Mouse (Mus musculus) limb, embryonic 11.5 days (tissue): ENCODE results near the gene Snx15. TPM values are rescaled to one million over a fixed set of nuclear protein-coding genes. Genes with fewer than 3 reads are reported as not detected.
A peak's percentile ranks its signal among the peaks of the same experiment; 100 is the strongest.

ENCODE experiments used
- ATAC-seq: fragments of 200-750 bp; cut with Nextera tagmentation; 2 replicates; pipeline ENCODE4 v1.8.0; 2017; ENCODE audit warnings: low read depth; ENCODE audit not compliant: insufficient number of reproducible peaks, low FRiP score, low TSS enrichment
- DNase-seq: peaks from one replicate; pipeline ENCODE4 v3.0.0-alpha.2; 2015; ENCODE audit warnings: low spot score
- H3K27ac ChIP-seq: fragments of 300-500 bp; sonication (generic); replicated peaks from 2 replicates; pipeline ENCODE4 v1.5.1; 2014; ENCODE audit warnings: low read depth, mild to moderate bottlenecking, low read length
- H3K27me3 ChIP-seq: fragments of 300-500 bp; sonication (generic); 2 replicates; pipeline ENCODE4 v1.6.1; 2014; ENCODE audit warnings: mild to moderate bottlenecking, low read length, mixed read lengths; ENCODE audit not compliant: control insufficient read depth, insufficient read depth
- H3K36me3 ChIP-seq: fragments of 300-500 bp; sonication (generic); 2 replicates; pipeline ENCODE4 v1.6.1; 2014; ENCODE audit warnings: mild to moderate bottlenecking, low read length, moderate library complexity, mixed read lengths; ENCODE audit not compliant: control insufficient read depth, insufficient read depth
- H3K4me1 ChIP-seq: fragments of 300-500 bp; sonication (generic); 2 replicates; pipeline ENCODE4 v1.6.1; 2014; ENCODE audit warnings: low read length, mixed read lengths; ENCODE audit not compliant: control insufficient read depth, insufficient read depth
- H3K4me2 ChIP-seq: fragments of 300-500 bp; sonication (generic); 2 replicates; pipeline ENCODE4 v1.6.1; 2014; ENCODE audit warnings: low read depth, mild to moderate bottlenecking, moderate library complexity; ENCODE audit not compliant: severe bottlenecking
- H3K4me3 ChIP-seq: fragments of 300-500 bp; sonication (generic); 2 replicates; pipeline ENCODE4 v1.5.1; 2014; ENCODE audit warnings: low read depth, low read length
- H3K9ac ChIP-seq: fragments of 300-500 bp; sonication (generic); 2 replicates; pipeline ENCODE4 v1.6.1; 2014; ENCODE audit warnings: mild to moderate bottlenecking, low read length
- H3K9me3 ChIP-seq: fragments of 300-500 bp; sonication (generic); 2 replicates; pipeline ENCODE4 v1.6.1; 2016; ENCODE audit warnings: low read length; ENCODE audit not compliant: control insufficient read depth
- WGBS: fragments of 180-500 bp; shearing (Covaris S2); extraction: QIAGEN DNeasy Blood & Tissue Kit; methylation state at CpG from one replicate; pipeline ENCODE4 v1.1.7; 2014; 5-methylcytosine and 5-hydroxymethylcytosine counted together
- polyA plus RNA-seq: library from polyadenylated mRNA; unstranded; fragments of >200 nt; fragmentation: Nextera tagmentation; extraction: Ambion mirVana; gene quantifications from 2 replicates; pipeline ENCODE4 v1.2.1, GENCODE M21; 2014

The Snx15 gene
- polyA plus RNA-seq, 1 experiment from 2014 or later, result 27.1 TPM

GRCm38 (mm10) chr19:6117346-6117985 lies 10.6 kb downstream of the Snx15 start:
- Histone ChIP-seq H3K9ac (peak overlapping the region; percentile 87), H3K4me2 (peak overlapping the region; percentile 90), H3K4me1 (peaks cover 3% of the 10 kb centered on the region), H3K36me3 (peaks cover 13% of the 10 kb centered on the region), H3K27me3 (no peaks in the 10 kb centered on the region), H3K9me3 (no peaks in the 10 kb centered on the region), H3K27ac (peak overlapping the region; percentile 96), H3K4me3 (peak overlapping the region; percentile 69)
- no peak for DNase-seq
- ATAC-seq, result no peak
- 6% methylated on average over 32 of the region's 32 CpGs for WGBS

DNA sequence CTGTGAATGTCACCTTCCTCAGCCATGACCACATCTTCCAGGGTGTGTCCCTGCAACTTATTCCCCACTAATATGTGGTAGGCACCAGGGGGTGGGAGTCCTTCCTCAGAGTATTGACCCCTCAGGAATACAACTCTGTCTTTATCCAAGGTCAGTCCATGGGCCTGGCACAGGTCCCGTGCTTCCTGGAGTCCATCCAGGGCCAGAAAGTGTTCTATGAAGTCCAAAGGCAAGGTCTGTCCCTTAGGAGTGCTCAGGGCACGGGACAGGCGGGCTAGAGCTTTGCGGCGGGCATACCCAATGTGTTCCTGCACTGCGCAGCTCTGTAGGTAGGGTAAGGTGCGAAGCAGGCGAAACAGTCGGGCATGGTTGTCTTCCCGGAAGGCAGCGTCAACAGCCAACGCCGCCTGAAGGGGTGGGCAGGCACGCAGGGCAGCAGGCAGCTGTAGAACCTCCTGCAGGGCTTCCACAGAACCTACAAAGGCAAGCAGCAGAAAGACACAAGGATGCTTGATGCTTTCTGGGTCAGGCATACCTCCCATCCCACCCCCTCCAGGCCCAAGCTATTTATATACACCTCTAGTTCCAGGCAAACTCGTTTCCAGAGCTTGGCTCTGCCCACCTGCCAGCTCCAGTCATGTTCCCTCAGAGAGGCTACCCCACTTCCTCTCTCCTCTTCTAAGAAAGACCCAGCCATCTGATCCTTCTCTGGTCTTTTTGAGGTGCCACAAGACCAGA lies 11.8 kb downstream of the Snx15 start:
- ATAC-seq (no peak), DNase-seq (no peak)
- 91% methylated on average over 15 of the region's 15 CpGs for WGBS
- Histone ChIP-seq H3K27ac (no peak overlapping the region), H3K9me3 (no peaks in the 10 kb centered on the region), H3K4me1 (peaks cover 3% of the 10 kb centered on the region), H3K27me3 (no peaks in the 10 kb centered on the region), H3K9ac (no peak overlapping the region; the same call in 1 of the 2 replicates), H3K36me3 (peaks cover 13% of the 10 kb centered on the region), H3K4me3 (no peak overlapping the region), H3K4me2 (no peak overlapping the region)

DNA sequence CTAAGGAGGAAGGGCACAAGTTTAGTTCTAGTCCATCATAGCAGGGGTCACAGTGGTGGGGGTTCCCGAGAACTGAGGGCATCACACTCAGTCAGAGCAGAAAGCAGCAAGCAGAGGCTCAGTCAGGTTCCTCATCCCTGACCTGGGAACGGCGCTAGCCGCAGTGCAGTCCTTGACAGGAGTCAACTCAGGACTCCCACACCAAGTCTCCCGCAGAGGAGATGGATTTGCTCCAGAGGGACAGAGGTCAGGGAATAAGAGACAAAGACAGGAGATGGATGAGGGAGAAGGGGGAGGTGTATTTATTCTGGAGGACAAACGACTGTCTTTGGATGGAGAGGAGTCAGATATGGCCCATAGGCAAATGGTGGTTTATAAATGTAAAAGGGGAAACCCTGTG lies 15.0 kb downstream of the Snx15 start:
- H3K27ac ChIP-seq, result no peak overlapping the region
- no peaks in the 10 kb centered on the region for H3K27me3 ChIP-seq
- H3K9me3 ChIP-seq, result no peaks in the 10 kb centered on the region
- no peak overlapping the region for H3K4me3 ChIP-seq
- ATAC-seq (no peak), DNase-seq (no peak)
- H3K4me2 ChIP-seq, result no peak overlapping the region
- no peak overlapping the region for H3K9ac ChIP-seq
- H3K4me1 ChIP-seq, result peaks cover 3% of the 10 kb centered on the region
- H3K36me3 ChIP-seq, result peaks cover 10% of the 10 kb centered on the region; the same call in 1 of the 2 replicates
- 63% methylated on average over 6 of the region's 6 CpGs for WGBS

DNA sequence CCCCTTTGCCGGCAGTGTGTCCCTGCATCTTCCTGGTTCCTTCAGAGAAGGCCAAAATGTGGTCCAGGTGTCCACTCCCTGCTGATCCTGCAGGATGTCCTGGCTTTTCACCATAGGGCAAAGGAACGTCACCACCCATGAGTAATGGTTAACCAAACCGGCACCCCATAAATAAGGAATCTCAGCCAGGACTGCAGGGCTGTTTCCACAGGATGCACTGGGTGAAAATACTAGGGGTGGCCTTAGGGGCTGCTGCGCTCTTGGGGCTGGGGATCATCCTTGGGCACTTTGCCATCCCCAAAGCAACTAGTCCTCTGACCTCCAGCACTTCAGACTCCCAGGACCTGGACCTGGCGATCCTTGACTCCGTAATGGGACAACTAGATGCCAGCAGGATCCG lies 22.5 kb downstream of the Snx15 start, which contains the start of gene Naaladl1:
Gene Naaladl1, plus strand, starts transcription at position 197 of the 400 bp plus-strand sequence.
- ATAC-seq (no peak), DNase-seq (no peak)
- no peak within 1 kb of the TSS for H3K9ac ChIP-seq
- H3K4me3 ChIP-seq, result no peak within 1 kb of the TSS
- no peaks in the 10 kb centered on the region for H3K36me3 ChIP-seq
- no peak within 1 kb of the TSS for H3K4me2 ChIP-seq
- no peak within 1 kb of the TSS for H3K27ac ChIP-seq
- H3K27me3 ChIP-seq, result no peaks in the 10 kb centered on the region
- no peaks in the 10 kb centered on the region for H3K9me3 ChIP-seq
- 81% methylated on average over 7 of the region's 7 CpGs for WGBS
- no peaks in the 10 kb centered on the region for H3K4me1 ChIP-seq

GRCm38 (mm10) chr19:6104476-6104875 lies 23.6 kb downstream of the Snx15 start:
- H3K9ac ChIP-seq, result no peak overlapping the region
- no peaks in the 10 kb centered on the region for H3K4me1 ChIP-seq
- H3K4me3 ChIP-seq, result no peak overlapping the region
- H3K27ac ChIP-seq, result no peak overlapping the region
- DNase-seq (no peak), ATAC-seq (no peak)
- 88% methylated on average over 4 of the region's 4 CpGs for WGBS
- H3K4me2 ChIP-seq, result no peak overlapping the region
- no peaks in the 10 kb centered on the region for H3K27me3 ChIP-seq
- no peaks in the 10 kb centered on the region for H3K9me3 ChIP-seq
- H3K36me3 ChIP-seq, result peaks cover 3% of the 10 kb centered on the region

DNA sequence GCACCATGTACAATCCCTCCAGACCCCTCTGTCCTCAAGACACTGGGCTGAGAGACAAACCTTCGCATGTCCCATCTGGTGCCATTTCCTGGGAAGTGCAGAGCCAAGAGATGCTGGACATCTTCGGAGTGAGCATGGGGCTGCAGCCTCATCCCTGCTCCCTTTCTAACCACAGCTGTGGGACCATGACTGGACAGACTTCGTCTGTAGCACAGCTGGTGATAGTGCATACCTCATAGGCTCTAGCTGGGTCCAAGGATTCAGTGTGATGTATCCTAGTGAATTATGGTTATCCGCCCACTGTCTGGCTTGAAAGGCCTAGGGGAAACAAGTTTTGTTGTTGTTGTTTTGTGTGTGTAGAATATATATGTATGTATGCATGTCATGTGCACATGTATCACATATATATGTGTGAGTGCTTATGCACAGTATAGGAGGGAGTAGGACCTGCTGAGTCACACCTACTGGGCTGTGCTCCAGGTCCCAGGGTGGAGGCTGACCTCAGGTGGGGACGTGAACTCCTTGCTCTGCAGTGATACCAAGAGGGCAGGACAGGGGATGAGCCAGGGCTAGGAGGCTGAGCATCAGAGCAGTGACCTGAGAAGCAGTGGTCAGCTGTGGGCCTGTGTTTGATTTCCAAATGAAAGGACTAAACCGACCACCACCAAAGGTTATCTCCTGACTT lies 25.8 kb downstream of the Snx15 start:
- 78% methylated on average over 6 of the region's 6 CpGs for WGBS
- Histone ChIP-seq H3K4me1 (no peaks in the 10 kb centered on the region), H3K9ac (no peak overlapping the region), H3K9me3 (no peaks in the 10 kb centered on the region), H3K4me2 (no peak overlapping the region), H3K27me3 (no peaks in the 10 kb centered on the region), H3K4me3 (no peak overlapping the region), H3K36me3 (peaks cover 3% of the 10 kb centered on the region), H3K27ac (no peak overlapping the region)
- no peak for ATAC-seq
- DNase-seq, result no peak

- Histone ChIP-seq H3K9me3 (no peaks in the 10 kb centered on the region), H3K4me1 (no peaks in the 10 kb centered on the region), H3K4me3 (no peak overlapping the region), H3K9ac (no peak overlapping the region), H3K27me3 (no peaks in the 10 kb centered on the region), H3K36me3 (peaks cover 6% of the 10 kb centered on the region), H3K4me2 (no peak overlapping the region), H3K27ac (no peak overlapping the region)
- 26% methylated on average over 6 of the region's 6 CpGs for WGBS
- no peak for DNase-seq
- ATAC-seq, result no peak
Measured at GRCm38 (mm10) chr19:6101186-6101585, 26.9 kb downstream of the Snx15 start.

GRCm38 (mm10) chr19:6097847-6098246 lies 30.3 kb downstream of the Snx15 start:
- peaks cover 12% of the 10 kb centered on the region for H3K36me3 ChIP-seq
- H3K27ac ChIP-seq, result no peak overlapping the region
- no peaks in the 10 kb centered on the region for H3K9me3 ChIP-seq
- ATAC-seq (no peak), DNase-seq (no peak)
- no peak overlapping the region for H3K4me3 ChIP-seq
- 91% methylated on average over 3 of the region's 3 CpGs for WGBS
- H3K4me1 ChIP-seq, result no peaks in the 10 kb centered on the region
- no peak overlapping the region for H3K9ac ChIP-seq
- H3K4me2 ChIP-seq, result no peak overlapping the region
- H3K27me3 ChIP-seq, result no peaks in the 10 kb centered on the region
